Mouse (Mus musculus): Measurements from ENCODE around the gene Arid1b.

DNA sequence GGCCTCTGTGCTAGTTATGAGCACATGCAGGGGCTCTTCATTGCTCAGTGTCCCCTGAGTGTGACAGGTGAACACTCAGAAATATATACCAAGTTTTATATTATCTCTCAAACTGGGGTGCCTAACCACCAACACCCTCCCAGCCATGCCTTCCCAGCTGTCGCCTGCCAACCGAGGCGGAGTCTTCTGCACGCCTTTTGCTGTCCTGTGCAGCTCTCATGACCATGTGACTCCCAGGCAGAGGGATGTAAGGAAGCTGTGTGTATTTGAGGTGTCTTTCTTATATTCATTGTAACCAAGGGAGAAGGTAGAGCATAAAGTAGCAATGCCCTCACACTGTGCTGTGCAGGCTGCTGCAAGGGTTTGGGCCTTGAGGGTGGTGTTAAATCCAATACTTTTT lies 268.7 kb downstream of the Arid1b start:
- no peak for TF ChIP-seq CTCF (IDR thresholded peaks at IDR 0.05; ENCODE audit: low read depth, low read length)
- no peak for TF ChIP-seq POLR2A (IDR thresholded peaks at IDR 0.05; ENCODE audit: extremely low read depth, insufficient read depth, low read length)
